Mouse (Mus musculus): ENCODE results near the gene Hoxb13.

Gene Hoxb13

GRCm38 (mm10) chr11:96193521-96194400 is at the start of gene Hoxb13:
Gene Hoxb13, plus strand, starts transcription at chr11:96194316.
- DNase-seq, result no peak

- DNase-seq, result peak; percentile 85
Measured at GRCm38 (mm10) chr11:96145622-96146270, 48.4 kb upstream of the Hoxb13 start.

- no peak for DNase-seq
Measured at GRCm38 (mm10) chr11:96147471-96147870, 46.6 kb upstream of the Hoxb13 start.

- no peak for DNase-seq
Measured at GRCm38 (mm10) chr11:96164769-96165168, 29.3 kb upstream of the Hoxb13 start.

- no peak for DNase-seq
Measured at GRCm38 (mm10) chr11:96168125-96168524, 26.0 kb upstream of the Hoxb13 start.

GRCm38 (mm10) chr11:96169016-96169415 is 25.1 kb upstream of the Hoxb13 start:
- no peak for DNase-seq

- no peak for DNase-seq
Measured at GRCm38 (mm10) chr11:96170711-96171379, 23.3 kb upstream of the Hoxb13 start.

- DNase-seq, result no peak
Measured at GRCm38 (mm10) chr11:96171601-96172000, 22.5 kb upstream of the Hoxb13 start.

- DNase-seq, result no peak
Measured at GRCm38 (mm10) chr11:96172511-96173287, 21.4 kb upstream of the Hoxb13 start.

GRCm38 (mm10) chr11:96173288-96173840 is 20.8 kb upstream of the Hoxb13 start:
- no peak for DNase-seq

GRCm38 (mm10) chr11:96174881-96175280 is 19.2 kb upstream of the Hoxb13 start:
- DNase-seq, result no peak

- no peak for DNase-seq
Measured at GRCm38 (mm10) chr11:96175511-96175910, 18.6 kb upstream of the Hoxb13 start.

GRCm38 (mm10) chr11:96175951-96176530 is 18.1 kb upstream of the Hoxb13 start:
- no peak for DNase-seq

GRCm38 (mm10) chr11:96176841-96177240 is 17.3 kb upstream of the Hoxb13 start:
- DNase-seq, result no peak

GRCm38 (mm10) chr11:96177546-96178174 is 16.5 kb upstream of the Hoxb13 start:
- no peak for DNase-seq

GRCm38 (mm10) chr11:96178356-96178755 is 15.8 kb upstream of the Hoxb13 start:
- DNase-seq, result no peak

- DNase-seq, result no peak
Measured at GRCm38 (mm10) chr11:96178911-96179503, 15.1 kb upstream of the Hoxb13 start.

GRCm38 (mm10) chr11:96181061-96181460 is 13.1 kb upstream of the Hoxb13 start:
- DNase-seq, result no peak

GRCm38 (mm10) chr11:96184233-96184632 is 9.9 kb upstream of the Hoxb13 start:
- no peak for DNase-seq

- DNase-seq, result no peak
Measured at GRCm38 (mm10) chr11:96187321-96187720, 6.8 kb upstream of the Hoxb13 start.

All from lung, postnatal 10 days (tissue).